Mouse (Mus musculus) olfactory bulb, adult 2 months (tissue): ENCODE results near the gene Dnajc3.

Source experiments
- CTCF ChIP-seq: fragments of 200-500 bp; IDR thresholded peaks from 2 replicates; pipeline ENCODE4 v1.5.1; 2012; ENCODE audit warnings: low read depth, mild to moderate bottlenecking, low read length, moderate library complexity; ENCODE audit not compliant: insufficient read depth
- POLR2A ChIP-seq: fragments of 200-500 bp; IDR thresholded peaks from 2 replicates; pipeline ENCODE4 v1.6.1; 2012; ENCODE audit warnings: mild to moderate bottlenecking, low read depth, low read length, moderate library complexity; ENCODE audit not compliant: insufficient read depth

DNA sequence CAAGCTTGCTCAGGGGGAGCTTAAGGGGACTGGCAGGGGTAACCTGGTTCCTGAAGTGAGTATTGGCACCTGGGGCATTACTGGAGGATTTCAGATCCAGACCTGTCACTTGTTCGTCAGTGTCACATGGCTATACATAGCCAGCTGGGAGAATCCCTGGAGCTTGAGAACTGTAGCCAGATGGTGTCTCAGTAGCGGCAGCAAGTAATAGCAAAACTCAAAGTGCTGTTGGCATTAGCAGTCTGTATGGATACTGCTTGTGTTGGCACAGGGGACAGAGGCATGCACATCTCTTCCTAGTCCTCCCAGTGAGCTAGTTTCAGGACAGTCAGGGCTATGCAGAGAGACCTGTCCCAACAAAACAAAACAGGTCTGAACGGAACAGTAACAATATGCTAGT, 20.2 kb downstream of the Dnajc3 start:
- no peak for TF ChIP-seq CTCF
- TF ChIP-seq POLR2A: no peak
